Mouse (Mus musculus): ENCODE results near the gene 9030025P20Rik. TPM values are rescaled to one million over a fixed set of nuclear protein-coding genes. Genes with fewer than 3 reads are reported as not detected.
"Not testable (repeated sequence)": the region's sequence is repeated elsewhere in the genome, so short reads cannot be mapped to it uniquely, and the experiment has no call there.

9030025P20Rik gene
- polyA plus RNA-seq, 1 experiment from 2014 or later: 10.1 TPM

DNA sequence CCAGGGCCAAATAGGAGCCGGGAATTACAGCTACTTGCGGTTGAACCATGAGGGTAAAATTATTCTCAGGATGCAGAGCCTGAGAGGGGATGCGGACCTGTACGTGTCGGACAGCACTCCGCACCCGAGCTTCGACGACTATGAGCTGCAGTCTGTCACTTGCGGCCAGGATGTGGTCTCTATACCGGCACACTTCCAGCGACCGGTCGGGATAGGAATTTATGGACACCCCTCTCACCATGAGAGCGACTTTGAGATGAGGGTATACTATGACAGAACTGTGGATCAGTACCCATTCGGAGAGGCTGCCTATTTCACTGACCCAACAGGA, 34.6 kb upstream of the 9030025P20Rik start:
- no peak; the same call in 1 of the 2 replicates for ATAC-seq (ENCODE audit: low FRiP score)
- Histone ChIP-seq H3K36me3 (ENCODE audit: control insufficient read depth, insufficient read depth, low read length) (no peaks in the 10 kb centered on the region), H3K9me3 (ENCODE audit: control insufficient read depth, low read length) (no peaks in the 10 kb centered on the region), H3K9ac (ENCODE audit: low read depth, low read length) (peak overlapping the region; percentile 84), H3K27ac (ENCODE audit: low read depth, low read length) (no peak overlapping the region), H3K27me3 (ENCODE audit: control insufficient read depth, insufficient read depth, low read length) (no peaks in the 10 kb centered on the region), H3K4me3 (ENCODE audit: low read depth, low read length) (peak overlapping the region; percentile 89), H3K4me1 (replicated peaks; ENCODE audit: control insufficient read depth, insufficient read depth, low read length) (0 out of 2 replicates have a peak, but pooled peaks cover 3% of the 10 kb centered on the region), H3K4me2 (replicated peaks; ENCODE audit: low read depth, low read length) (peak overlapping the region; percentile 95)
- 23% methylated on average over 16 of the region's 16 CpGs for WGBS
- no peak for DNase-seq (ENCODE audit: low spot score)

DNA sequence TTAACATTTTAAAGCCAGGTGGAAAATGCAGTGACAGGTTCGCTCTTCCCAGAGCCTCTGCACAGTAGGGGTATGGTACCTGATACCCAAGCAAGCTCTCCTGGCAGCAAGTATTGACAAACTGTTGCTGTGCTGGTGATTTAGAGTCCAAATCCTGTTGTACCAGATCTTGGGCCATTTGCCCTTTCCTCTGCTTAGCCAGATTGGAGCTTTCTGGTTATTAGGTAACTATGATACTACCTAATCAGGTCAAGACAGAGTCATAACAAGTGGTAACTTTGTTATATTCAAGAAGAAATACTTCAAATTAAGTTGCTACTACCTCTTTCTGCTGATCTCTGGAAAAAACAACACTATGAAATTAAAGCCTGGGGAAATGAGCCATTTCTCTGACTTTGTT, 33.7 kb upstream of the 9030025P20Rik start:
- Histone ChIP-seq H3K27ac (ENCODE audit: low read depth, low read length) (no peak overlapping the region), H3K4me2 (replicated peaks; ENCODE audit: low read depth, low read length) (no peak overlapping the region), H3K9me3 (ENCODE audit: control insufficient read depth, low read length) (no peaks in the 10 kb centered on the region), H3K4me3 (ENCODE audit: low read depth, low read length) (no peak overlapping the region), H3K36me3 (ENCODE audit: control insufficient read depth, insufficient read depth, low read length) (no peaks in the 10 kb centered on the region), H3K9ac (ENCODE audit: low read depth, low read length) (no peak overlapping the region), H3K27me3 (ENCODE audit: control insufficient read depth, insufficient read depth, low read length) (no peaks in the 10 kb centered on the region), H3K4me1 (replicated peaks; ENCODE audit: control insufficient read depth, insufficient read depth, low read length) (0 out of 2 replicates have a peak, but pooled peaks cover 3% of the 10 kb centered on the region)
- DNase-seq (ENCODE audit: low spot score) (no peak), ATAC-seq (ENCODE audit: low FRiP score) (no peak)
- 86% methylated on average over 1 of the region's 1 CpGs for WGBS

DNA sequence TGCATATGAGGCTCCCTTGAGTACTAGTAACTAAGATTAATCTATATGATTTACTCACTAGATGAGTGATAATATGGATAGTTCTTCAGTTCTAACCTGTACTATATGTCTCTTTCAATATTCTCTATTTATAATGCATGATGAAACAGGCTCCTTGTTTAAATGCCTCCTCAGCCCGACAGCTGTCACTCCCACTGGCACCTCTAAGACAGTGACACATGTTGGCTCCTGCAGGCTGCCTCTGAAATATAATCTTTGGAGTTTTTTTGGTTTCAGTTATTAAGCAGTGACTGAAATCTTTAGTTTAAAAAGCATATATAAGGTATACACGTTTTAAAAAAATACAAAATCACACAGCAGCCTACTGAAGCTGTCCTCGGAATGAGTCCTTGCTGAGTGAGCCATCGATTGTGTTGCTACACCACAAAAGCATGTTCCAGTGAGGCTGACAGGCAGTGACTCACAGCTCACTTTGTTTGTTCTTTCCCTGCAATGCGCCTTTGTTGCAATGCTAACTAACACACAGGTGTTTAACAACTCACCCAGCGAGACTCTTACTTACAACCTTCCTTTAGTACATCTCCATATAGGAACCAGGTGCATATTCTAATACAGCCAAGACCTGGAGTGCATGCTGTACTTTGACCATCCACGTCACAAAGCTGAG, 29.0 kb upstream of the 9030025P20Rik start:
- Histone ChIP-seq H3K27ac (ENCODE audit: low read depth, low read length) (no peak overlapping the region), H3K9me3 (ENCODE audit: control insufficient read depth, low read length) (no peaks in the 10 kb centered on the region), H3K4me2 (replicated peaks; ENCODE audit: low read depth, low read length) (no peak overlapping the region), H3K4me3 (ENCODE audit: low read depth, low read length) (no peak overlapping the region), H3K27me3 (ENCODE audit: control insufficient read depth, insufficient read depth, low read length) (no peaks in the 10 kb centered on the region), H3K36me3 (ENCODE audit: control insufficient read depth, insufficient read depth, low read length) (no peaks in the 10 kb centered on the region), H3K9ac (ENCODE audit: low read depth, low read length) (no peak overlapping the region), H3K4me1 (replicated peaks; ENCODE audit: control insufficient read depth, insufficient read depth, low read length) (no peaks in the 10 kb centered on the region)
- DNase-seq (ENCODE audit: low spot score): no peak
- no peak for ATAC-seq (ENCODE audit: low FRiP score)
- WGBS: 87% methylated on average over 7 of the region's 7 CpGs

DNA sequence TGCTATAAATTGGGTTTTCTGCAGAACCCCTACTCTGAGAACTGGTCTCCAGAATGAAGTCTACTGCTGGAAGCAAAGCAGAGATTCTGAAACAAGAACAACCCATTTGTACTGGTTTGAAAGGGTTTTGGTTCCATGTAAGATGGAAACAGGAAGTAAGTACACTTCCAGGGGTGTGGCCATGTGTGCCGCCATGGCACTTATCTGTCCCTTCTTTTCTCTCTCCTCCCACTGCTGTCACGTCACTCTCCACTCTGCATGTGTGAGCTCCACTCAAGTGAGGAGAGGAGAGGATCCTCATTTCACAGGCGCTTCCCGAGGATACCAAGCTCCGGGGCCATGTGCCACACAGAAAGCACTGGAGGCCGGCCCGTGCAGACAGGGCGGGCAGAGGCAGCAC, 24.8 kb upstream of the 9030025P20Rik start:
- Histone ChIP-seq H3K9me3 (ENCODE audit: control insufficient read depth, low read length) (no peaks in the 10 kb centered on the region), H3K27me3 (ENCODE audit: control insufficient read depth, insufficient read depth, low read length) (no peaks in the 10 kb centered on the region), H3K4me2 (replicated peaks; ENCODE audit: low read depth, low read length) (no peak overlapping the region), H3K4me3 (ENCODE audit: low read depth, low read length) (no peak overlapping the region), H3K36me3 (ENCODE audit: control insufficient read depth, insufficient read depth, low read length) (no peaks in the 10 kb centered on the region), H3K27ac (ENCODE audit: low read depth, low read length) (no peak overlapping the region), H3K9ac (ENCODE audit: low read depth, low read length) (no peak overlapping the region), H3K4me1 (replicated peaks; ENCODE audit: control insufficient read depth, insufficient read depth, low read length) (no peaks in the 10 kb centered on the region)
- DNase-seq (ENCODE audit: low spot score): no peak
- 96% methylated on average over 8 of the region's 8 CpGs for WGBS
- ATAC-seq (ENCODE audit: low FRiP score): no peak

DNA sequence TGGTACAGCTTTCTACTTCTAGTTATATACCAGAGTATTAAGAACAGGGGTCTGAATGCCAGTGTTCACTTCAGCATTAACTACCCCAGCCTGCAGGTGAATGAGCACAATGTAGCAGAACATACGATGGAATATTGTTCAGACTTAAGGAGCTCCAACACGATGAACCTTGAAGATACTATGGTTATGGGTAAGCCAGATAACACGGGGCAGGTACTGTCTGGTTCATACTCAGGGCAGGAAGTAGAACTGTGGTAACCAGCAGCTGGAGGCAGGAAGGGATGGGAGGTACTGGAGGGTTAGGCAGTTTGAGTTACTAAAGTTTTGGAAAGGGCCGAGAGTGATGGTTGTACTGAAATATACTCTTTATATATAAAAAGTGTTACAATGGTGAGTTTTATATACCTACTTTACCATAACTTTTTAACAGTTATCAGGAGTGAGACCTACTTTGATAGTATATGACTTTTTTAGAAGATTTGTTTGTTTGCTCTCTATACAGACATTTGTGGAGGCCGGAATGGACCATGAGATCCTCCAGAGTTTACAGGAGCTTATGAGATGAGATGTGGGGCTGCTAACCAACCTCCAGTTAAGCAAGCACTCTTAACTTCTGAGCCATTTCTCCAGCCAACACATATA, 19.5 kb upstream of the 9030025P20Rik start:
- DNase-seq (ENCODE audit: low spot score) (no peak), ATAC-seq (ENCODE audit: low FRiP score) (no peak)
- WGBS: 93% methylated on average over 5 of the region's 5 CpGs
- no peak overlapping the region for H3K4me2 ChIP-seq (replicated peaks; ENCODE audit: low read depth, low read length)
- peaks cover 2% of the 10 kb centered on the region; the same call in 1 of the 2 replicates for H3K4me1 ChIP-seq (replicated peaks; ENCODE audit: control insufficient read depth, insufficient read depth, low read length)
- H3K36me3 ChIP-seq (ENCODE audit: control insufficient read depth, insufficient read depth, low read length): no peaks in the 10 kb centered on the region
- H3K9me3 ChIP-seq (ENCODE audit: control insufficient read depth, low read length): no peaks in the 10 kb centered on the region
- H3K27me3 ChIP-seq (ENCODE audit: control insufficient read depth, insufficient read depth, low read length): no peaks in the 10 kb centered on the region
- H3K9ac ChIP-seq (ENCODE audit: low read depth, low read length): no peak overlapping the region
- H3K4me3 ChIP-seq (ENCODE audit: low read depth, low read length): no peak overlapping the region
- H3K27ac ChIP-seq (ENCODE audit: low read depth, low read length): no peak overlapping the region

DNA sequence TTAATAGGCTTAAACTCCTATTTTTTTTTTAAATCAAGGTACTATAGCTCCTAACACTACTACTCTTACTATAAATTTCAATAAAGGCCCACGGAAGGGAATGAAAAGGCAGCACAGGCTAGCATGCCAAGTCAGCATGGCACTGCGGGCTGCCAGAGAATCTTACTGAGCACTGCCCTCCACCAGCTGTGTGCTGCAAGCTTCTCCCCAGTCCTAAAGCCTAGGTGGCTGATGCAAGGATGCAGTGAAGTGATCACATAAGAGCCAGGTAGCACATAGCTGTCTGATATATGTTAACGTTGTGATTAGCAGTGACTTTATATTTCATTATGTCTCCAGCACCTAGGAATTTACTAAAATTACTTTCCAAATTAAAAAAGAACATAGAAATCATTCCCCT, 18.3 kb upstream of the 9030025P20Rik start:
- 27% methylated on average over 3 of the region's 3 CpGs for WGBS
- H3K4me2 ChIP-seq (replicated peaks; ENCODE audit: low read depth, low read length): peak overlapping the region; percentile 37
- DNase-seq (ENCODE audit: low spot score): no peak
- H3K4me3 ChIP-seq (ENCODE audit: low read depth, low read length): peak overlapping the region; percentile 24
- peaks cover 2% of the 10 kb centered on the region; the same call in 1 of the 2 replicates for H3K4me1 ChIP-seq (replicated peaks; ENCODE audit: control insufficient read depth, insufficient read depth, low read length)
- H3K27ac ChIP-seq (ENCODE audit: low read depth, low read length): no peak overlapping the region
- H3K9me3 ChIP-seq (ENCODE audit: control insufficient read depth, low read length): no peaks in the 10 kb centered on the region
- 0 out of 2 replicates have a peak overlapping the region, but pooled peaks have one; percentile 19 for H3K9ac ChIP-seq (ENCODE audit: low read depth, low read length)
- no peak for ATAC-seq (ENCODE audit: low FRiP score)
- H3K27me3 ChIP-seq (ENCODE audit: control insufficient read depth, insufficient read depth, low read length): no peaks in the 10 kb centered on the region
- no peaks in the 10 kb centered on the region for H3K36me3 ChIP-seq (ENCODE audit: control insufficient read depth, insufficient read depth, low read length)

DNA sequence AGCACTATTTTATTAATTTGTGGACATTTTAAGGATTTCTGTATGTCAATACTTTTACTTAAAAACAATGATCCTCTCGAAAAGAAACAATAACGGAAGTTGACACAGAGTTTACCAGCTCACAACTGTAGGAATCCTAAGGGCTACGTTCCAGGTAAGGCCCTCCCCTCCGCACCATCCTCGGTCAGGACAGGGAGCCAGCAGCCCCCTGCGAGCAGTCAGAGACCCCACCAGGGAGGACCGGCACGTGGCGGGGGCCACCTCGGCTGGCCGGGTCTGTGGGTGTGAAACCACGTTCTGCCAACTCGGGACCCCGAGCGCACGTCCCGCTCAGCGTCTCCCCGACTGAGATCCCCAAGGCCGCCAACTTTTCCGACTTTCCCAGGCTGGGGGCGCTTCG, 17.7 kb upstream of the 9030025P20Rik start:
- Histone ChIP-seq H3K27me3 (ENCODE audit: control insufficient read depth, insufficient read depth, low read length) (no peaks in the 10 kb centered on the region), H3K4me3 (ENCODE audit: low read depth, low read length) (peak overlapping the region; percentile 61), H3K36me3 (ENCODE audit: control insufficient read depth, insufficient read depth, low read length) (no peaks in the 10 kb centered on the region), H3K4me1 (replicated peaks; ENCODE audit: control insufficient read depth, insufficient read depth, low read length) (peaks cover 2% of the 10 kb centered on the region; the same call in 1 of the 2 replicates), H3K9me3 (ENCODE audit: control insufficient read depth, low read length) (no peaks in the 10 kb centered on the region), H3K9ac (ENCODE audit: low read depth, low read length) (peak overlapping the region; percentile 66; the same call in 1 of the 2 replicates), H3K27ac (ENCODE audit: low read depth, low read length) (no peak overlapping the region), H3K4me2 (replicated peaks; ENCODE audit: low read depth, low read length) (peak overlapping the region; percentile 93)
- ATAC-seq (ENCODE audit: low FRiP score) (peak; percentile 26), DNase-seq (ENCODE audit: low spot score) (peak; percentile 38)
- WGBS: 0% methylated on average over 17 of the region's 23 CpGs

DNA sequence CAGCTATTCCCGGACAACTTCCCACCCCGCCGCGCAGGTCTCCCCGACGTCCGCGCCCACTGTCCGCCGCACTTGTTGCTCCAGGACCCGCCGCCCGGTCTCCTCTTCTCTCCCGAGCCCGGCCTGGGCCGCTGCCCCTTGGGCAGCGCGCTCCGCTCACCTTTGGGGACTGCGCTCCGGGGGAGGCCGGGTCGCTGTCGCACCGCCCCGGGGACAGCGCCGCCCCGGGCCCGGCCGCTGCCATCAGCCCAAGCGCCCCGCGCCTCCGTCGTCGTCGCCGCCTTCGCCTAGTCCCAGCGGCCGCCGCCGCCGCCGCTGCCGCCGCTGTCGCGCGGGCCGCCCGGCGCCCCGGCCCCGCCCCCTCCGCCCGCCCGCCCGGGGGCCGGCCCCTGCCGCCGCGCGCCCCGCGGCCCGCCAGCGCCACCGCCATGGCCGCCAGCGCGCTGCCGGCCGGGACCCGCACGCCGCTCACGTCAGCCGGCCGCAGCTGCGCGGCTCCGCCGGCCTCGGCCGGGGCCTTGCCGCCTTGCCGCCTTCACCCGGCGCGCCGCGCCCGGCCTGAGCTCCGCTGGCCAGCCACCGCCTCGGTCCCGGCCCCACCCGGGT, 17.2 kb upstream of the 9030025P20Rik start, which contains the start of gene Phf10:
Phf10 (minus strand) TSS at position 323 of the 606 bp plus-strand sequence.
- H3K27ac ChIP-seq (ENCODE audit: low read depth, low read length); H3K9me3 ChIP-seq (ENCODE audit: control insufficient read depth, low read length); H3K4me1 ChIP-seq (replicated peaks; ENCODE audit: control insufficient read depth, insufficient read depth, low read length); H3K36me3 ChIP-seq (ENCODE audit: control insufficient read depth, insufficient read depth, low read length); H3K27me3 ChIP-seq (ENCODE audit: control insufficient read depth, insufficient read depth, low read length): not testable (repeated sequence)
- Histone ChIP-seq H3K9ac (ENCODE audit: low read depth, low read length) (peak within 1 kb of the TSS; percentile 66), H3K4me3 (ENCODE audit: low read depth, low read length) (peak within 1 kb of the TSS; percentile 61), H3K4me2 (replicated peaks; ENCODE audit: low read depth, low read length) (peak within 1 kb of the TSS; percentile 93)
- DNase-seq (ENCODE audit: low spot score) (peak; percentile 47), ATAC-seq (ENCODE audit: low FRiP score) (peak; percentile 80)
- WGBS: under 1% methylated on average over 37 of the region's 100 CpGs

All from hindbrain, embryonic 11.5 days (tissue).